Mouse (Mus musculus) MEL (cell line): Measurements from ENCODE around the gene 1700014D04Rik. TPM values are rescaled to one million over a fixed set of nuclear protein-coding genes. Genes with fewer than 3 reads are reported as not detected.
"Not testable (repeated sequence)": the region's sequence is repeated elsewhere in the genome, so short reads cannot be mapped to it uniquely, and the experiment has no call there.

Source experiments
- DNase-seq: peaks from one replicate; pipeline ENCODE4 v3.0.0; 2011; ENCODE audit warnings: low read depth, low spot score
- H3K27ac ChIP-seq: 2 replicates; pipeline ENCODE4 v1.5.1; 2012; ENCODE audit warnings: low read depth, mild to moderate bottlenecking, control low read depth, low read length, moderate library complexity; ENCODE audit not compliant: control insufficient read depth
- H3K27me3 ChIP-seq, 2 experiments: fragments of 150-350 bp in 1 of 2; sonication (generic) in 1 of 2; 2 replicates each; pipeline ENCODE4 v1.6.1; 2012; ENCODE audit warnings: low read length in 2 of 2, mild to moderate bottlenecking in 2 of 2, improper control_type of control experiment in 1 of 2, moderate library complexity in 1 of 2; ENCODE audit not compliant: insufficient read depth in 2 of 2, control insufficient read depth in 1 of 2
- H3K36me3 ChIP-seq, 2 experiments: 2 replicates each; pipeline ENCODE4 v1.6.1; 2012 to 2014; ENCODE audit warnings: low read length in 2 of 2, improper control_type of control experiment in 1 of 2, inconsistent platforms in 1 of 2, mild to moderate bottlenecking in 1 of 2; ENCODE audit not compliant: insufficient read depth in 2 of 2, control insufficient read depth in 1 of 2
- H3K4me1 ChIP-seq, 2 experiments: fragments of 150-350 bp in 1 of 2; sonication (generic) in 1 of 2; 2 replicates each; pipeline ENCODE4 v1.6.1; 2012; ENCODE audit warnings: low read length in 2 of 2, improper control_type of control experiment in 1 of 2, mild to moderate bottlenecking in 1 of 2; ENCODE audit not compliant: insufficient read depth in 2 of 2, control insufficient read depth in 1 of 2
- H3K4me3 ChIP-seq, 2 experiments: fragments of 150-350 bp in 1 of 2; sonication (generic) in 1 of 2; 2 replicates each; pipeline ENCODE4 v1.5.1; 2012; ENCODE audit warnings: low read depth in 2 of 2, low read length in 2 of 2, mild to moderate bottlenecking in 2 of 2, moderate library complexity in 2 of 2, control low read depth in 1 of 2, improper control_type of control experiment in 1 of 2; ENCODE audit not compliant: control insufficient read depth in 1 of 2, insufficient read depth in 1 of 2
- H3K79me2 ChIP-seq: 2 replicates; pipeline ENCODE4 v1.6.1; 2012; ENCODE audit warnings: mild to moderate bottlenecking, low read length, moderate library complexity; ENCODE audit not compliant: control insufficient read depth, poor library complexity, insufficient read depth
- H3K9ac ChIP-seq: 2 replicates; pipeline ENCODE4 v1.6.1; 2012; ENCODE audit warnings: low read depth, mild to moderate bottlenecking, control low read depth, low read length, moderate library complexity; ENCODE audit not compliant: control insufficient read depth, poor library complexity, severe bottlenecking
- H3K9me3 ChIP-seq: fragments of 150-350 bp; sonication (generic); replicated peaks from 2 replicates; pipeline ENCODE4 v1.6.1; 2012; ENCODE audit warnings: mild to moderate bottlenecking, low read length, improper control_type of control experiment, moderate library complexity; ENCODE audit not compliant: insufficient read depth
- CHD1 ChIP-seq: IDR thresholded peaks from 2 replicates; pipeline ENCODE4 v1.6.1; 2012; ENCODE audit warnings: low read depth, mild to moderate bottlenecking, inconsistent platforms, low read length, improper control_type of control experiment
- CTCF ChIP-seq, 3 experiments: IDR thresholded peaks in 2 of 3; conservative IDR thresholded peaks in 1 of 3; 2 replicates each; pipeline ENCODE4 v1.5.1; 2011 to 2012; ENCODE audit warnings: low read length in 3 of 3, low read depth in 2 of 3, mild to moderate bottlenecking in 2 of 3, improper control_type of control experiment in 1 of 3, inconsistent platforms in 1 of 3, mixed read lengths in 1 of 3, moderate library complexity in 1 of 3; ENCODE audit not compliant: control insufficient read depth in 1 of 3, insufficient read depth in 1 of 3, poor library complexity in 1 of 3, severe bottlenecking in 1 of 3
- EP300 ChIP-seq, 2 experiments: IDR thresholded peaks; 2 replicates each; pipeline ENCODE4 v1.6.1; 2011; ENCODE audit warnings: improper control_type of control experiment in 2 of 2, low read length in 2 of 2, low read depth in 1 of 2, mild to moderate bottlenecking in 1 of 2
- GATA1 ChIP-seq: IDR thresholded peaks from 2 replicates; pipeline ENCODE4 v1.6.1; 2011; ENCODE audit warnings: low read depth, low read length, improper control_type of control experiment
- HCFC1 ChIP-seq: IDR thresholded peaks from 2 replicates; pipeline ENCODE4 v1.6.1; 2012; ENCODE audit warnings: low read depth, mild to moderate bottlenecking, inconsistent platforms, low read length, improper control_type of control experiment, moderate library complexity
- KAT2A ChIP-seq: conservative IDR thresholded peaks from 2 replicates; pipeline ENCODE4 v1.6.1; 2012; ENCODE audit warnings: low read depth, low read length, improper control_type of control experiment, inconsistent platforms
- MAFK ChIP-seq: IDR thresholded peaks from 2 replicates; pipeline ENCODE4 v1.6.1; 2011; ENCODE audit warnings: low read depth, mild to moderate bottlenecking, low read length, improper control_type of control experiment, borderline replicate concordance
- MEF2A ChIP-seq: IDR thresholded peaks from 2 replicates; pipeline ENCODE4 v1.6.1; 2014; ENCODE audit warnings: low read depth, mild to moderate bottlenecking, inconsistent platforms, low read length, improper control_type of control experiment; ENCODE audit not compliant: poor library complexity, insufficient replicate concordance, severe bottlenecking; ENCODE audit errors: extremely low read depth
- MYC ChIP-seq: IDR thresholded peaks from 2 replicates; pipeline ENCODE4 v1.6.1; 2011; ENCODE audit warnings: low read depth, mild to moderate bottlenecking, low read length, improper control_type of control experiment, moderate library complexity
- POLR2AphosphoS2 ChIP-seq: IDR thresholded peaks from 2 replicates; pipeline ENCODE4 v1.6.1; 2011; ENCODE audit warnings: low read length, improper control_type of control experiment
- POLR2AphosphoS5 ChIP-seq: IDR thresholded peaks from 2 replicates; pipeline ENCODE4 v1.6.1; 2012; ENCODE audit warnings: low read depth, borderline replicate concordance, mild to moderate bottlenecking, inconsistent platforms, low read length, moderate library complexity, mixed read lengths
- RAD21 ChIP-seq: IDR thresholded peaks from 2 replicates; pipeline ENCODE4 v1.6.1; 2011; ENCODE audit warnings: mild to moderate bottlenecking, low read depth, low read length, improper control_type of control experiment
- SMC3 ChIP-seq: IDR thresholded peaks from 2 replicates; pipeline ENCODE4 v1.6.1; 2011; ENCODE audit warnings: low read depth, low read length, improper control_type of control experiment
- TAL1 ChIP-seq: IDR thresholded peaks from 2 replicates; pipeline ENCODE4 v1.6.1; 2012; ENCODE audit warnings: mild to moderate bottlenecking, inconsistent platforms, low read length, moderate library complexity, mixed read lengths
- TCF12 ChIP-seq: IDR thresholded peaks from 2 replicates; pipeline ENCODE4 v1.6.1; 2014; ENCODE audit warnings: low read depth, mild to moderate bottlenecking, inconsistent platforms, low read length, improper control_type of control experiment, moderate library complexity
- UBTF ChIP-seq: IDR thresholded peaks from 2 replicates; pipeline ENCODE4 v1.6.1; 2012; ENCODE audit warnings: low read depth, mild to moderate bottlenecking, inconsistent platforms, low read length, improper control_type of control experiment, moderate library complexity, borderline replicate concordance; ENCODE audit not compliant: insufficient read depth
- ZMIZ1 ChIP-seq: IDR thresholded peaks from 2 replicates; pipeline ENCODE4 v1.6.1; 2012; ENCODE audit warnings: low read depth, mild to moderate bottlenecking, inconsistent platforms, low read length, improper control_type of control experiment, moderate library complexity
- polyA plus RNA-seq, 2 experiments: library from polyadenylated mRNA; stranded (reverse) in 1 of 2; unstranded in 1 of 2; fragments of >175 nt in 1 of 2; fragments of >200 nt in 1 of 2; gene quantifications; 2 replicates each; pipeline versions ENCODE4 v1.2.1 to v1.2.4; 2012; ENCODE audit warnings: low replicate concordance in 2 of 2, low read depth in 1 of 2; ENCODE audit not compliant: insufficient read length in 2 of 2, insufficient read depth in 1 of 2, missing spikeins in 1 of 2
- total RNA-seq: library from RNA; depleted of rRNA; stranded (reverse); fragments of 300-350 nt; gene quantifications from 2 replicates; pipeline ENCODE4 v1.2.3, GENCODE M21; 2012

1700014D04Rik gene
- total and polyA plus RNA-seq, 3 experiments = 0.06 TPM; not detected in 2

DNA sequence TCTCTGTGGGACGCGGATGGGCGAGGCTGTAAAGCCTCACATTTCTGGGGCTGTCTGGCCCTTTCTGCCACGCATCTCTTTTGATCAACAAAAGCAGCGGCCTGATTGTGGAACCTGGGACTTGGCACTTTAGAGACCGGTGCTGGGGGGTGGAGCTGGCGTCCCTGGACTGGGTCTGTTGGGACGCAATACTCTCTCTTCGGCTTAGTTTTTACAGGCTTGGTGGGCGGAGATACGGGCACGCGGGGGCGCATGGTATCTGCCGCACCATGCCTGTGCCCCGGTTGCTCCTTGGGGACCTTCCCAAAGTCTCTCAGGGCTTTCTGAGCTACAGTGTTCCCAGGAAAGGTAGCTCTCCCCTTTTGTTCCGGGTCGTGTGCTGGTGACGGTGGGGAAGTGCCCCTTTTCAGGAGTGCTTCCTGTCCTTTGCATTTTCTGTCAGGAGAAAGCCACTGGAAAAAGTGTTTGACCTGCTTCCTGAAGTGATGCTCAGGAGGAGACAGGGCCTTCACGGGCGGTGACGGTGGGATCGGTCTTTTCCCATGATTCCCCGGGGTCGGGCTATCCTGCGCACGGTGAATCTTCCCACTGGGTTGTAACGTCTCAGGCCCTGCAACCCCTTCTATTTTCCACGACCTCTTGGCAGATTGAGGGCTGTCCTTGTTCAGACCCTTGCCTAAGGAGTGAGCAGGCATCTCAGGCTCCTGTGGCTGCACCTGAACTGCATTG lies 20.2 kb downstream of the 1700014D04Rik start:
- H3K79me2 ChIP-seq = no peaks in the 10 kb centered on the region
- no peaks in the 10 kb centered on the region; a peak in 1 of 4 replicates for H3K4me1 ChIP-seq

GRCm38 (mm10) chr13:59722089-59722488 lies 24.5 kb downstream of the 1700014D04Rik start:
- H3K27ac ChIP-seq, H3K4me1 ChIP-seq, H3K27me3 ChIP-seq, H3K36me3 ChIP-seq, H3K4me3 ChIP-seq, H3K79me2 ChIP-seq, H3K9me3 ChIP-seq, DNase-seq, H3K9ac ChIP-seq: not testable (repeated sequence)

More for the DNA sequence above, 20.2 kb downstream of the 1700014D04Rik start:
- Histone ChIP-seq H3K4me3 (no peak overlapping the region), H3K36me3 (no peaks in the 10 kb centered on the region), H3K27ac (no peak overlapping the region), H3K9ac (no peak overlapping the region)
- TF ChIP-seq MEF2A (no peak), POLR2AphosphoS2 (no peak), UBTF (no peak), MYC (no peak), POLR2AphosphoS5 (no peak), RAD21 (no peak), CTCF (IDR thresholded peaks at IDR 0.05 in 2 of 3, conservative IDR thresholded peaks at IDR 0.05 in 1 of 3; ENCODE audit: control insufficient read depth in 1 of 3, insufficient read depth in 1 of 3, low read depth in 2 of 3, low read length in 3 of 3, poor library complexity in 1 of 3, severe bottlenecking in 1 of 3) (no peak), CHD1 (no peak), ZMIZ1 (no peak), KAT2A (no peak), MAFK (no peak), SMC3 (no peak)
- TF ChIP-seq, all 39 proteins: peak for 0
- Histone ChIP-seq H3K27me3 (no peaks in the 10 kb centered on the region), H3K9me3 (no peaks in the 10 kb centered on the region)
- no peak for DNase-seq

- DNase-seq = peak; percentile 51
- peaks cover 0 to 6% of the 10 kb centered on the region in 2 experiments; a peak in 3 of 4 replicates for H3K4me1 ChIP-seq
- no peaks in the 10 kb centered on the region for H3K79me2 ChIP-seq
- TF ChIP-seq TCF12 = no peak
- peak; percentile 11; the same call in 1 of the 2 replicates for TF ChIP-seq TAL1
- TF ChIP-seq GATA1 = peak; percentile 55
- TF ChIP-seq HCFC1 = no peak
- TF ChIP-seq EP300 (IDR thresholded peaks at IDR 0.05; ENCODE audit: low read depth in 1 of 2, low read length in 2 of 2) = peak; percentile 49 to 51
- H3K36me3 ChIP-seq = peaks cover 0 to 4% of the 10 kb centered on the region in 2 experiments; a peak in 2 of 4 replicates
- H3K9ac ChIP-seq = no peak overlapping the region
- H3K27me3 ChIP-seq = peaks cover 0 to 2% of the 10 kb centered on the region in 2 experiments; a peak in 1 of 4 replicates
- H3K4me3 ChIP-seq = no peak overlapping the region
- H3K27ac ChIP-seq = no peak overlapping the region
- no peaks in the 10 kb centered on the region for H3K9me3 ChIP-seq
Measured at GRCm38 (mm10) chr13:59719475-59719874, 27.1 kb downstream of the 1700014D04Rik start.

- not testable (repeated sequence) for H3K27me3 ChIP-seq, H3K27ac ChIP-seq, DNase-seq, H3K9ac ChIP-seq, H3K36me3 ChIP-seq, H3K79me2 ChIP-seq, H3K9me3 ChIP-seq, H3K4me1 ChIP-seq, H3K4me3 ChIP-seq
Measured at GRCm38 (mm10) chr13:59718857-59719440, 27.6 kb downstream of the 1700014D04Rik start.
